Mouse (Mus musculus) E14TG2a.4 (cell line): Measurements from ENCODE around the gene Acox1.

Experiments
- H3K27me3 ChIP-seq: 2 replicates; pipeline ENCODE4 v1.6.1; 2014; ENCODE audit warnings: low read length, control low read depth; ENCODE audit not compliant: insufficient read depth
- H3K36me3 ChIP-seq: 2 replicates; pipeline ENCODE4 v1.6.1; 2014; ENCODE audit warnings: low read length, control low read depth; ENCODE audit not compliant: insufficient read depth
- H3K4me1 ChIP-seq: replicated peaks from 2 replicates; pipeline ENCODE4 v1.6.1; 2014; ENCODE audit warnings: low read depth, low read length, control low read depth
- H3K4me3 ChIP-seq: replicated peaks from 2 replicates; pipeline ENCODE4 v1.5.1; 2014; ENCODE audit warnings: mild to moderate bottlenecking, low read length
- H3K9me3 ChIP-seq: 2 replicates; pipeline ENCODE4 v1.6.1; 2014; ENCODE audit warnings: low read length, control low read depth
- CTCF ChIP-seq: conservative IDR thresholded peaks from 2 replicates; pipeline ENCODE4 v1.5.1; 2014; ENCODE audit warnings: low read length
- NANOG ChIP-seq: IDR thresholded peaks from 2 replicates; pipeline ENCODE4 v1.6.1; 2014; ENCODE audit warnings: borderline replicate concordance, low read length, mixed read lengths
- POU5F1 ChIP-seq: IDR thresholded peaks from 2 replicates; pipeline ENCODE4 v1.6.1; 2014; ENCODE audit warnings: low read length, borderline replicate concordance

The Acox1 gene

GRCm38 (mm10) chr11:116215991-116216390 lies 17.1 kb upstream of the Acox1 start:
- H3K4me1 ChIP-seq: peaks cover 60% of the 10 kb centered on the region
- peak overlapping the region; percentile 63 for H3K4me3 ChIP-seq
- TF ChIP-seq NANOG (no peak), POU5F1 (no peak), CTCF (no peak)
- peaks cover 10% of the 10 kb centered on the region for H3K27me3 ChIP-seq
- H3K9me3 ChIP-seq: no peaks in the 10 kb centered on the region
- H3K36me3 ChIP-seq: no peaks in the 10 kb centered on the region

- H3K4me1 ChIP-seq: peaks cover 60% of the 10 kb centered on the region
- no peaks in the 10 kb centered on the region for H3K9me3 ChIP-seq
- no peak for TF ChIP-seq POU5F1
- TF ChIP-seq CTCF: peak; percentile 86
- H3K27me3 ChIP-seq: peaks cover 1% of the 10 kb centered on the region
- peak overlapping the region; percentile 63; the same call in 1 of the 2 replicates for H3K4me3 ChIP-seq
- H3K36me3 ChIP-seq: no peaks in the 10 kb centered on the region
These were observed 16.3 kb upstream of the Acox1 start for GRCm38 (mm10) chr11:116215181-116215580.

GRCm38 (mm10) chr11:116213877-116214510 lies 15.1 kb upstream of the Acox1 start:
- Histone ChIP-seq H3K4me3 (no peak overlapping the region), H3K36me3 (no peaks in the 10 kb centered on the region), H3K4me1 (peaks cover 57% of the 10 kb centered on the region), H3K27me3 (no peaks in the 10 kb centered on the region), H3K9me3 (no peaks in the 10 kb centered on the region)
- TF ChIP-seq NANOG: no peak
- no peak for TF ChIP-seq CTCF
- TF ChIP-seq POU5F1: no peak

- Histone ChIP-seq H3K36me3 (no peaks in the 10 kb centered on the region), H3K27me3 (no peaks in the 10 kb centered on the region), H3K9me3 (no peaks in the 10 kb centered on the region), H3K4me1 (peaks cover 52% of the 10 kb centered on the region), H3K4me3 (no peak overlapping the region)
- TF ChIP-seq POU5F1 (no peak), NANOG (no peak), CTCF (no peak)
These were observed 14.0 kb upstream of the Acox1 start for GRCm38 (mm10) chr11:116212847-116213246.

GRCm38 (mm10) chr11:116210696-116211095 lies 11.9 kb upstream of the Acox1 start:
- H3K27me3 ChIP-seq: no peaks in the 10 kb centered on the region
- H3K36me3 ChIP-seq: peaks cover 13% of the 10 kb centered on the region
- no peak overlapping the region for H3K4me3 ChIP-seq
- TF ChIP-seq NANOG: no peak
- no peak for TF ChIP-seq CTCF
- TF ChIP-seq POU5F1: no peak
- peaks cover 47% of the 10 kb centered on the region for H3K4me1 ChIP-seq
- no peaks in the 10 kb centered on the region for H3K9me3 ChIP-seq

GRCm38 (mm10) chr11:116209257-116209656 lies 10.4 kb upstream of the Acox1 start:
- no peaks in the 10 kb centered on the region for H3K9me3 ChIP-seq
- no peak overlapping the region for H3K4me3 ChIP-seq
- no peaks in the 10 kb centered on the region for H3K27me3 ChIP-seq
- TF ChIP-seq CTCF: no peak
- TF ChIP-seq NANOG: no peak
- TF ChIP-seq POU5F1: no peak
- peaks cover 37% of the 10 kb centered on the region for H3K4me1 ChIP-seq
- H3K36me3 ChIP-seq: peaks cover 21% of the 10 kb centered on the region

GRCm38 (mm10) chr11:116208660-116209059 lies 9.8 kb upstream of the Acox1 start:
- peaks cover 37% of the 10 kb centered on the region for H3K4me1 ChIP-seq
- TF ChIP-seq POU5F1 (no peak), NANOG (no peak), CTCF (no peak)
- no peak overlapping the region for H3K4me3 ChIP-seq
- no peaks in the 10 kb centered on the region for H3K27me3 ChIP-seq
- H3K36me3 ChIP-seq: peaks cover 21% of the 10 kb centered on the region
- no peaks in the 10 kb centered on the region for H3K9me3 ChIP-seq

GRCm38 (mm10) chr11:116206678-116207077 lies 7.8 kb upstream of the Acox1 start:
- Histone ChIP-seq H3K36me3 (peaks cover 21% of the 10 kb centered on the region), H3K4me1 (peaks cover 30% of the 10 kb centered on the region), H3K27me3 (no peaks in the 10 kb centered on the region), H3K4me3 (no peak overlapping the region), H3K9me3 (no peaks in the 10 kb centered on the region)
- TF ChIP-seq CTCF: no peak
- no peak for TF ChIP-seq NANOG
- no peak for TF ChIP-seq POU5F1

GRCm38 (mm10) chr11:116203150-116203549 lies 4.3 kb upstream of the Acox1 start:
- Histone ChIP-seq H3K9me3 (no peaks in the 10 kb centered on the region), H3K36me3 (peaks cover 21% of the 10 kb centered on the region)

More at GRCm38 (mm10) chr11:116203150-116203549, 4.3 kb upstream of the Acox1 start:
- TF ChIP-seq POU5F1 (no peak), CTCF (no peak), NANOG (no peak)
- no peaks in the 10 kb centered on the region for H3K27me3 ChIP-seq
- H3K4me1 ChIP-seq: peaks cover 19% of the 10 kb centered on the region
- no peak overlapping the region for H3K4me3 ChIP-seq
